Mouse (Mus musculus) left cerebral cortex, adult 11 months (tissue): ENCODE measurements around the gene Ilk.

Source experiments
- DNase-seq: peaks from one replicate; pipeline ENCODE4 v3.0.0; 2022; ENCODE audit warnings: low spot score

Gene Ilk

GRCm38 (mm10) chr7:105786506-105787284, 50.3 kb downstream of the Ilk start:
- no peak for DNase-seq

GRCm38 (mm10) chr7:105787285-105788140, 51.1 kb downstream of the Ilk start, which contains the start of gene Dchs1:
Gene Dchs1 (minus strand): TSS chr7:105787654.
- no peak for DNase-seq

- no peak for DNase-seq
These were observed 54.8 kb downstream of the Ilk start for GRCm38 (mm10) chr7:105791147-105791546.
